Mouse (Mus musculus): ENCODE results near the gene Gtf2h1. TPM values are rescaled to one million over a fixed set of nuclear protein-coding genes. Genes with fewer than 3 reads are reported as not detected.
A peak's percentile ranks its signal among the peaks of the same experiment; 100 is the strongest.

The Gtf2h1 gene
- total RNA-seq, 1 experiment = 71.7 TPM

DNA sequence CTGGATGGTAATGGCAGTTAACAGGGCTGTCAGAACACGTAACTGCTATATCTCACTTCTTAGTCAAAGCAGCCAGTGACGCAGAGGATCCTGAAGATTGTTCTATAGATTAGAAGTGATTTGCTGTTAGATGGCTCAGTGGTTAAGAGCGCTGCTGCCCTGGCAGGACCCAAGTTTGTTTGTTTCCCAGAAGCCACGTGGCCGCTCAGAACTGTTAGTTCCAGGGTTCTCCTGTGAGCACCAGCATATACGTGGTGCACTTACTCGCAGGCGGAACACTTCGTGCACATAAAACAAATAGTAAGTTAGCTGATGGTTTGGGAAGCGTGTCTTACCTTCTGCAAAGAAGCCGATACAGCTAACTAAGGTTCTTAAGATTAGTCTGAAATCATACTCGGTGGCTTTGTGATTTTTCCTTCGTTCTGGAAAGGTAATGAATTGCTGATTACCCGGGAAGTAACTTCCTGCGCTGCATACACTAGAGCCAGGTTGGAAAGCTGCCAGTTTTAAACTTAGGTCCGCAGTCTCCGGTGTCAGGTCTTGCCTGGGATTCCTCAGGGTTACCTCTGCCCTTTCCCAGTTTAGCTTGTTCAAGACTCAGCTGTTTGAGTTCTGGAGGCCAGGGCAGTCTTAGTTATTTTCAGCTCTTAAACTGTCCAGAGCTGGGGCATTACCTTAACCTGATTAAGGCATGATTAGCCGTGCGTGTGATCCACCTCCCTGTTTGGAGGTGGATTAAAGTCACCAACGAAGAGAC is 31.3 kb downstream of the Gtf2h1 start:
- no peak overlapping the region for H3K9ac ChIP-seq (ENCODE audit: insufficient read depth, low read depth, low read length, poor library complexity, severe bottlenecking)
- DNase-seq (ENCODE audit: low read depth, low spot score) = no peak
- H3K27ac ChIP-seq (ENCODE audit: insufficient read depth, low read depth, low read length, poor library complexity, severe bottlenecking) = no peak overlapping the region
- TF ChIP-seq ZNF384 (IDR thresholded peaks at IDR 0.05; ENCODE audit: low read depth, low read length) (0 out of 2 replicates have a peak, but pooled peaks have one; percentile 10), MAFK (IDR thresholded peaks at IDR 0.05; ENCODE audit: insufficient read depth, low read depth, low read length) (no peak), ZC3H11A (IDR thresholded peaks at IDR 0.05; ENCODE audit: borderline replicate concordance, low read depth, low read length) (no peak)
- in situ Hi-C loops (cut with MboI; ENCODE audit: low sequenced_read_pairs in 2 of 2, unreplicated experiment in 2 of 2) = no loop called here
- no peaks in the 10 kb centered on the region for H3K9me3 ChIP-seq (ENCODE audit: control insufficient read depth, insufficient read depth, low read depth, low read length)
- H3K4me3 ChIP-seq (ENCODE audit: insufficient read depth in 1 of 2, low read depth in 1 of 2, low read length in 2 of 2, poor library complexity in 1 of 2, severe bottlenecking in 1 of 2) = no peak overlapping the region
- H3K4me1 ChIP-seq (ENCODE audit: control insufficient read depth in 2 of 2, insufficient read depth in 2 of 2, low read length in 2 of 2, poor library complexity in 1 of 2) = peaks cover 2% of the 10 kb centered on the region in 2 experiments; a peak in 2 of 4 replicates
- peaks cover 14% of the 10 kb centered on the region for H3K36me3 ChIP-seq (ENCODE audit: control insufficient read depth, insufficient read depth, low read length, poor library complexity, severe bottlenecking)

DNA sequence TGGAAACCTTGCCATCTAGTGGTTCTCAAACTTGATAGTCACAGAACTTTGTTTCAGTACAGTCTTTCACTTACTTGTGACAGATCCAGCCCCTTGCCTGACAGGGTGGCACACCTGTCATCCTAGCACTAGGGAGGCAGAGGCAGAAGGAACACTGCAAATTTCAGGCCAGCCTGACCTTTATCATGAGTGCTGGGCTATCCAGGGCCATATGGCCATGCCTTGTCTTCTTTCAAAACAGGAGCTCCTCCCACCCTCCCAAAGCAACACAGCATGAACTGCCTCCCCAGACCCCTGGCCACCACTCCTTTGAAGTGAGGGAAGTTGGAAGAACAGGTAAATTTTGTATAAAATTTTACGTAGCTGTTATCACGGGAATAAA is 31.9 kb downstream of the Gtf2h1 start:
- peaks cover 0 to 2% of the 10 kb centered on the region in 2 experiments; a peak in 2 of 4 replicates for H3K4me1 ChIP-seq (ENCODE audit: control insufficient read depth in 2 of 2, insufficient read depth in 2 of 2, low read length in 2 of 2, poor library complexity in 1 of 2)
- no peak overlapping the region for H3K4me3 ChIP-seq (ENCODE audit: insufficient read depth in 1 of 2, low read depth in 1 of 2, low read length in 2 of 2, poor library complexity in 1 of 2, severe bottlenecking in 1 of 2)
- H3K36me3 ChIP-seq (ENCODE audit: control insufficient read depth, insufficient read depth, low read length, poor library complexity, severe bottlenecking) = peaks cover 8% of the 10 kb centered on the region
- no peaks in the 10 kb centered on the region for H3K9me3 ChIP-seq (ENCODE audit: control insufficient read depth, insufficient read depth, low read depth, low read length)
- TF ChIP-seq HCFC1 (IDR thresholded peaks at IDR 0.05; ENCODE audit: borderline replicate concordance, insufficient read depth, low read length) = no peak
- no peak for TF ChIP-seq ZNF384 (IDR thresholded peaks at IDR 0.05; ENCODE audit: low read depth, low read length)
- TF ChIP-seq ZC3H11A (IDR thresholded peaks at IDR 0.05; ENCODE audit: borderline replicate concordance, low read depth, low read length) = no peak
- TF ChIP-seq CHD2 (IDR thresholded peaks at IDR 0.05; ENCODE audit: low read depth, low read length) = no peak
- no peak for TF ChIP-seq MAFK (IDR thresholded peaks at IDR 0.05; ENCODE audit: insufficient read depth, low read depth, low read length)
- no peak overlapping the region for H3K9ac ChIP-seq (ENCODE audit: insufficient read depth, low read depth, low read length, poor library complexity, severe bottlenecking)
- DNase-seq (ENCODE audit: low read depth, low spot score) = no peak
- in situ Hi-C loops (cut with MboI; ENCODE audit: low sequenced_read_pairs in 2 of 2, unreplicated experiment in 2 of 2) = no loop called here
- H3K27ac ChIP-seq (ENCODE audit: insufficient read depth, low read depth, low read length, poor library complexity, severe bottlenecking) = no peak overlapping the region

GRCm38 (mm10) chr7:46829911-46830310 is 34.0 kb downstream of the Gtf2h1 start:
- no peak for TF ChIP-seq MAFK (IDR thresholded peaks at IDR 0.05; ENCODE audit: insufficient read depth, low read depth, low read length)
- no peak for TF ChIP-seq HCFC1 (IDR thresholded peaks at IDR 0.05; ENCODE audit: borderline replicate concordance, insufficient read depth, low read length)
- TF ChIP-seq CHD2 (IDR thresholded peaks at IDR 0.05; ENCODE audit: low read depth, low read length) = no peak
- no peak overlapping the region for H3K27ac ChIP-seq (ENCODE audit: insufficient read depth, low read depth, low read length, poor library complexity, severe bottlenecking)
- DNase-seq (ENCODE audit: low read depth, low spot score) = no peak
- no peaks in the 10 kb centered on the region for H3K36me3 ChIP-seq (ENCODE audit: control insufficient read depth, insufficient read depth, low read length, poor library complexity, severe bottlenecking)
- H3K4me1 ChIP-seq (ENCODE audit: control insufficient read depth in 2 of 2, insufficient read depth in 2 of 2, low read length in 2 of 2, poor library complexity in 1 of 2) = peaks cover 0 to 2% of the 10 kb centered on the region in 2 experiments; a peak in 2 of 4 replicates
- in situ Hi-C loops (cut with MboI; ENCODE audit: low sequenced_read_pairs in 2 of 2, unreplicated experiment in 2 of 2) = no loop called here
- no peak overlapping the region for H3K9ac ChIP-seq (ENCODE audit: insufficient read depth, low read depth, low read length, poor library complexity, severe bottlenecking)
- no peak overlapping the region for H3K4me3 ChIP-seq (ENCODE audit: insufficient read depth in 1 of 2, low read depth in 1 of 2, low read length in 2 of 2, poor library complexity in 1 of 2, severe bottlenecking in 1 of 2)
- no peaks in the 10 kb centered on the region for H3K9me3 ChIP-seq (ENCODE audit: control insufficient read depth, insufficient read depth, low read depth, low read length)

GRCm38 (mm10) chr7:46830799-46831590 is 35.1 kb downstream of the Gtf2h1 start:
- no peak overlapping the region for H3K4me3 ChIP-seq (ENCODE audit: insufficient read depth in 1 of 2, low read depth in 1 of 2, low read length in 2 of 2, poor library complexity in 1 of 2, severe bottlenecking in 1 of 2)
- H3K9ac ChIP-seq (ENCODE audit: insufficient read depth, low read depth, low read length, poor library complexity, severe bottlenecking) = no peak overlapping the region
- no peaks in the 10 kb centered on the region for H3K9me3 ChIP-seq (ENCODE audit: control insufficient read depth, insufficient read depth, low read depth, low read length)
- no peak for TF ChIP-seq CHD2 (IDR thresholded peaks at IDR 0.05; ENCODE audit: low read depth, low read length)
- no peak for TF ChIP-seq MAFK (IDR thresholded peaks at IDR 0.05; ENCODE audit: insufficient read depth, low read depth, low read length)
- in situ Hi-C loops (cut with MboI; ENCODE audit: low sequenced_read_pairs in 2 of 2, unreplicated experiment in 2 of 2) = no loop called here
- H3K27ac ChIP-seq (ENCODE audit: insufficient read depth, low read depth, low read length, poor library complexity, severe bottlenecking) = no peak overlapping the region
- no peak for DNase-seq (ENCODE audit: low read depth, low spot score)
- H3K4me1 ChIP-seq (ENCODE audit: control insufficient read depth in 2 of 2, insufficient read depth in 2 of 2, low read length in 2 of 2, poor library complexity in 1 of 2) = peaks cover 2 to 3% of the 10 kb centered on the region in 2 experiments; a peak in 2 of 4 replicates
- H3K36me3 ChIP-seq (ENCODE audit: control insufficient read depth, insufficient read depth, low read length, poor library complexity, severe bottlenecking) = no peaks in the 10 kb centered on the region
